Mouse (Mus musculus): ENCODE data around the gene Siglecf. TPM values are rescaled to one million over a fixed set of nuclear protein-coding genes. Genes with fewer than 3 reads are reported as not detected.

Siglecf gene
- polyA plus RNA-seq, 1 experiment from 2014 or later, result 0.35 TPM

DNA sequence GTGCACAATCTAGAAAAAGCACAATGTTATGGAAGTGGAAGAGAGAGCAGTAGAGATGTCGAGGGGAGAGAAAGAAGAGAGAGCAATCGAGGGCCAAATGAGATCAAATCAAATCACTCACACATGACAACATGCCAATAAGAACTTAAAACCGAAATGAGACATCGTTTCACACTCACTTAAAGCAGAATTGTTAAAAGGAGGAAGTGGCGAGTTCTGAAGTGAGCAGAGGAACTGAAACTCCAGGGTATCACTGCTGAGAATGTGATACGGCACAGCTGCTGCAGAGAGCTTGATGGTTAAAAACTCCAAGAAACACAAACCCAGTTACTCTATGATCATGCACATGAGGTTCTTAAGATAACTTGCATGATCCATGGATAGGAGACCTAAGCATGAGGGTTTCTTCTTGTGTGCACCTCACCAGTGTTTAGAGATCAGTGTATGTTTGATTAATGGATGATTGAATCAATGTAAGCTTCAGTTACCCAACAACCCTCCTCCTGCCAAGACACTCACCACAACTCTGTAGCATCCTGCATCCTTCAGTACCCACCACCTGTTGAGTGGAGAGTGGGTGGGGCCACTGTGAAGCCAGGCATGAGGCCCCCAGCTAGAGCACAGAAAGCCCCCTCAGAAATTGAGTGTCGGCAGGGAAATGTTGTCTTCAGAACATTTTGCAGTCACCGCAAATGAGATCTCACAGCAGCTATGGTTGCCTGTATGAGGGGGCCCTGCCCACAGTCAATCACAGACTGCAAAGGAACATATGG lies 41.4 kb downstream of the Siglecf start:
- no peak overlapping the region for H3K4me2 ChIP-seq
- H3K27me3 ChIP-seq, result no peaks in the 10 kb centered on the region
- no peaks in the 10 kb centered on the region for H3K36me3 ChIP-seq
- H3K4me3 ChIP-seq, result no peak overlapping the region
- WGBS, result 72% methylated on average over 8 of the region's 8 CpGs
- no peaks in the 10 kb centered on the region for H3K4me1 ChIP-seq
- H3K27ac ChIP-seq, result no peak overlapping the region
- no peak for ATAC-seq (ENCODE audit: insufficient number of reproducible peaks, low FRiP score, low TSS enrichment, low read depth)
- no peak overlapping the region for H3K9ac ChIP-seq
- no peaks in the 10 kb centered on the region for H3K9me3 ChIP-seq

DNA sequence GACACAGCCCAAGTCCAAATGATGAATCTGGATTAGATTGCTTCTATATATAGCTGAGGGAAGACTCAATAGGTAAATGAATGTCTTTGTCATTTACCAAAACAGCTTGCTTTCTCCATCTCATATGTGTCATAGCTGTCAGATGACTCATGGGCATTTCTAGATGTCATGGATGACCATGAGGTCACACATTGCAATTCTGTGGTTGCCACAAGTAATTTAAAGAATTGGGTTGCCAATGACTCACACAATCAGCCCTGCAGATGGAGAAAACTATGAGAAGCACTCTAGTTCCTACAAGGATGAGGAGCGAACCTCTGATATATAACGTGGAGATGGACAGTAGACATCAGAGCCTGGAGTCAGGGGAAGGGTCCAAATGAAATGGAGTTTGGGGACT lies 48.4 kb downstream of the Siglecf start:
- Histone ChIP-seq H3K27ac (no peak overlapping the region), H3K9me3 (no peaks in the 10 kb centered on the region), H3K27me3 (no peaks in the 10 kb centered on the region), H3K9ac (no peak overlapping the region), H3K36me3 (no peaks in the 10 kb centered on the region), H3K4me1 (no peaks in the 10 kb centered on the region), H3K4me2 (no peak overlapping the region), H3K4me3 (no peak overlapping the region)
- 81% methylated on average over 2 of the region's 2 CpGs for WGBS
- ATAC-seq (ENCODE audit: insufficient number of reproducible peaks, low FRiP score, low TSS enrichment, low read depth), result no peak

DNA sequence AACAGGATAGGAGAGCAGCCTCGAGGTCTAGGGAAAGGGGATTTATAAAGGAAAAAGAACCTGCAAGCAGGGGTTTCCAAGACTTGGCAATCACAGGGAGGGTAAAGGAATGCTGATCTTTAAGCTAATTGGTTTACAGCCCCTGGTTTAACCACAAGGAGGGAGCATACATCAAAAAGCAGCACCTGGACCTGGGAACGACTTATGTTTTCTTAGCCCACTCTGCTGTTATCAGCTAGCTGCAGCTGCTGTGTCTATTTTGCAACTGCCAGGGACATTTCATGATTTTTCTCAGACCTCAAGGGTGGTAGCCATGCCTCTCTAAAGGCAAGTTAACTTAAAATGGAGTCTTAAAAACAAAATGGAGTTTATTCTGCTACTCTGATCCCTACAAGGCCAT lies 51.6 kb downstream of the Siglecf start:
- Histone ChIP-seq H3K27me3 (no peaks in the 10 kb centered on the region), H3K27ac (no peak overlapping the region), H3K4me3 (no peak overlapping the region), H3K4me1 (no peaks in the 10 kb centered on the region), H3K4me2 (no peak overlapping the region), H3K9ac (no peak overlapping the region), H3K9me3 (no peaks in the 10 kb centered on the region), H3K36me3 (no peaks in the 10 kb centered on the region)
- WGBS, result 10% methylated on average over 2 of the region's 2 CpGs
- ATAC-seq (ENCODE audit: insufficient number of reproducible peaks, low FRiP score, low TSS enrichment, low read depth), result no peak

DNA sequence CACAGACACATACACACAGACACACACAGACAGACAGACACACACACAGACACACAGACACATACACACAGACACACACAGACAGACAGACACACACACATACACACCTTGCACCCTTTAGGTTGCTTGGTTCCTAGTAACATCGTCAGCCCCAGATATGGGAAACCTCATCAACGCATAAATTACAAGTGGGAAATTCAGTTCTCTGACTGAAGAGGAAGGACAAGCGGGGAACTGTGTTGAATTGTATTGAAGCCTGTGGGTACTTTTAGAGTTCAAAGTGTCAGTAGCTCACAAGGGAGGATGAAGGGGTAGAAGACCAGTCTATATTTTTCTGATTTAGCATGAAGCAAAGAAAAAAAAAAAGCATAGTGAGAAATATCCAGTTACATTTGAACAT lies 56.4 kb downstream of the Siglecf start:
- H3K4me3 ChIP-seq, result no peak overlapping the region
- H3K9ac ChIP-seq, result no peak overlapping the region
- no peaks in the 10 kb centered on the region for H3K36me3 ChIP-seq
- no peaks in the 10 kb centered on the region for H3K9me3 ChIP-seq
- H3K27ac ChIP-seq, result no peak overlapping the region
- whole genome bisulfite sequencing, result 86% methylated on average over 3 of the region's 3 CpGs
- H3K4me1 ChIP-seq, result no peaks in the 10 kb centered on the region
- no peak for ATAC-seq (ENCODE audit: insufficient number of reproducible peaks, low FRiP score, low TSS enrichment, low read depth)
- H3K4me2 ChIP-seq, result no peak overlapping the region
- H3K27me3 ChIP-seq, result no peaks in the 10 kb centered on the region

DNA sequence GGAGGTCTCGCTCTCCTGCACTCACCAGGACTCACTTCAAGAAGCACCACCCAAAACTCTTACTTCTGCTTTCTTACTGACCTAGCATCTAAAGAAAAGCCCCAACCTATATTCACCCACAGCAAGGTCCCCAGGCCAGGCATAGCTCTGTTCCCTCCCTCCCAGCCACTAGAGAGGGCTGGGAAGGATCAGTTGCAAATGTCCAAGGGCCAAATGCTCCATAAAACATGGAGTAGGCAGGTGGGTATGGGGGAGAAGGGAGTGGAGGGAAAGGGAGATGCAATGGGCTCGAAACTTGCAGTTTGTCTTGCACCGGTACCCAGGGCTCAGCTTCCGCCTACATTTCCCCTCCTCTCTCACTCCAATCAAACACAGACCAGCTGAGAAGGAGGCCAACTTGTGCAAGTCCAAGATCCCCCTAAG lies 57.0 kb downstream of the Siglecf start, which contains the start of gene Siglecg:
TSS of gene Siglecg (plus strand) at position 74 of the 423 bp plus-strand sequence.
- Histone ChIP-seq H3K36me3 (no peaks in the 10 kb centered on the region), H3K4me2 (no peak within 1 kb of the TSS), H3K9ac (no peak within 1 kb of the TSS), H3K4me1 (no peaks in the 10 kb centered on the region), H3K27ac (no peak within 1 kb of the TSS), H3K27me3 (no peaks in the 10 kb centered on the region), H3K9me3 (no peaks in the 10 kb centered on the region), H3K4me3 (no peak within 1 kb of the TSS)
- no peak for ATAC-seq (ENCODE audit: insufficient number of reproducible peaks, low FRiP score, low TSS enrichment, low read depth)
- WGBS, result 62% methylated on average over 4 of the region's 4 CpGs

DNA sequence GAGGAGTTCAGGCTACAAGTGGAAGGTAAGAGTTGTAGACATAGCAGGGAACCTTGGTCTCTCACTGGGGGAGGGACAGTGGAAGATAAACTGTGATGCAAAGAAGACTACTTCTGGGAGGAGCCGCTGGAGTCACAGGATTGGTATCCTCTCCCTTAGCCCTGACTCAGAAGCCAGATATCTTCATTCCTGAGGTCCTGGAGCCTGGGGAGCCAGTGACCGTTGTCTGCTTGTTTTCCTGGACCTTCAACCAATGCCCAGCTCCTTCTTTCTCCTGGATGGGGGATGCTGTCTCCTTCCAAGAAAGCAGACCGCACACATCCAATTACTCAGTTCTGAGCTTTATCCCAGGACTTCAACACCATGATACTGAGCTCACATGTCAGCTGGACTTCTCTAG lies 57.9 kb downstream of the Siglecf start:
- Histone ChIP-seq H3K9ac (no peak overlapping the region), H3K36me3 (no peaks in the 10 kb centered on the region), H3K9me3 (no peaks in the 10 kb centered on the region), H3K4me2 (no peak overlapping the region), H3K4me1 (no peaks in the 10 kb centered on the region), H3K27ac (no peak overlapping the region), H3K4me3 (no peak overlapping the region), H3K27me3 (no peaks in the 10 kb centered on the region)
- 81% methylated on average over 3 of the region's 3 CpGs for WGBS
- no peak for ATAC-seq (ENCODE audit: insufficient number of reproducible peaks, low FRiP score, low TSS enrichment, low read depth)

Other genes starting within 250 kb of the Siglecf start
- gene Zfp936, start 237.1 kb upstream of the Siglecf start, polyA plus RNA-seq (2015; fragmentation: Nextera tagmentation; extraction: Ambion mirVana), result not detected in 2 replicates
- 15.0 and 15.5 TPM in 2 replicates for gene Zfp715, start 38.0 kb upstream of the Siglecf start, polyA plus RNA-seq (2015; fragmentation: Nextera tagmentation; extraction: Ambion mirVana)
- 0.06 and 0.12 TPM in 2 replicates for gene Siglecg, start 56.9 kb downstream of the Siglecf start, polyA plus RNA-seq (2015; fragmentation: Nextera tagmentation; extraction: Ambion mirVana)
- not detected in 2 replicates for gene Lim2, start 76.3 kb downstream of the Siglecf start, polyA plus RNA-seq (2015; fragmentation: Nextera tagmentation; extraction: Ambion mirVana)
- 3.4 and 4.2 TPM in 2 replicates for gene Nkg7, start 85.7 kb downstream of the Siglecf start, polyA plus RNA-seq (2015; fragmentation: Nextera tagmentation; extraction: Ambion mirVana)
- not detected in 2 replicates for gene Cldnd2, start 89.4 kb downstream of the Siglecf start, polyA plus RNA-seq (2015; fragmentation: Nextera tagmentation; extraction: Ambion mirVana)
- 275 and 316 TPM in 2 replicates for gene Etfb, start 92.7 kb downstream of the Siglecf start, polyA plus RNA-seq (2015; fragmentation: Nextera tagmentation; extraction: Ambion mirVana)
- gene Gm45233, start 92.8 kb downstream of the Siglecf start, polyA plus RNA-seq (2015; fragmentation: Nextera tagmentation; extraction: Ambion mirVana), result 0.37 and 0.99 TPM in 2 replicates
- 18.1 and 21.7 TPM in 2 replicates for gene Vsig10l, start 111.8 kb downstream of the Siglecf start, polyA plus RNA-seq (2015; fragmentation: Nextera tagmentation; extraction: Ambion mirVana)
- 0.74 and 1.1 TPM in 2 replicates for gene Iglon5, start 138.7 kb downstream of the Siglecf start, polyA plus RNA-seq (2015; fragmentation: Nextera tagmentation; extraction: Ambion mirVana)
- gene 4931406B18Rik, start 154.6 kb downstream of the Siglecf start, polyA plus RNA-seq (2015; fragmentation: Nextera tagmentation; extraction: Ambion mirVana), result not detected in 2 replicates
- 1.4 and 2.2 TPM in 2 replicates for gene Cd33, start 193.1 kb downstream of the Siglecf start, polyA plus RNA-seq (2015; fragmentation: Nextera tagmentation; extraction: Ambion mirVana)
- gene Zfp658, start 210.9 kb downstream of the Siglecf start, polyA plus RNA-seq (2015; fragmentation: Nextera tagmentation; extraction: Ambion mirVana), result 3.6 and 4.3 TPM in 2 replicates
- 14.2 and 14.5 TPM in 2 replicates for gene Zfp719, start 228.3 kb downstream of the Siglecf start, polyA plus RNA-seq (2015; fragmentation: Nextera tagmentation; extraction: Ambion mirVana)

All from limb, embryonic 15.5 days (tissue).